Mouse (Mus musculus) small intestine, adult 2 months (tissue): ENCODE data around the gene Cntf. TPM values are rescaled to one million over a fixed set of nuclear protein-coding genes. Genes with fewer than 3 reads are reported as not detected.
"Not testable (repeated sequence)": the region's sequence is repeated elsewhere in the genome, so short reads cannot be mapped to it uniquely, and the experiment has no call there.

Experiments used
- H3K27ac ChIP-seq: fragments of 200-500 bp; 2 replicates; pipeline ENCODE4 v1.5.1; 2012; ENCODE audit warnings: low read depth, low read length, control low read depth, inconsistent platforms; ENCODE audit not compliant: insufficient read depth
- H3K27me3 ChIP-seq: fragments of 200-500 bp; 2 replicates; pipeline ENCODE4 v1.6.1; 2012; ENCODE audit warnings: mild to moderate bottlenecking, moderate library complexity, low read length, inconsistent platforms; ENCODE audit not compliant: control insufficient read depth, insufficient read depth
- H3K36me3 ChIP-seq: fragments of 200-500 bp; 2 replicates; pipeline ENCODE4 v1.6.1; 2012; ENCODE audit warnings: mild to moderate bottlenecking, low read length, control low read depth, inconsistent platforms; ENCODE audit not compliant: control insufficient read depth, insufficient read depth
- H3K4me1 ChIP-seq: fragments of 200-500 bp; 2 replicates; pipeline ENCODE4 v1.6.1; 2012; ENCODE audit warnings: low read length, inconsistent platforms, mixed read lengths; ENCODE audit not compliant: control insufficient read depth, insufficient read depth, insufficient read length
- H3K4me3 ChIP-seq: fragments of 200-500 bp; 2 replicates; pipeline ENCODE4 v1.5.1; 2012; ENCODE audit warnings: low read depth, mild to moderate bottlenecking, control low read depth, inconsistent platforms, low read length, moderate library complexity
- CTCF ChIP-seq: fragments of 200-500 bp; IDR thresholded peaks from 2 replicates; pipeline ENCODE4 v1.5.1; 2012; ENCODE audit warnings: low read depth, mild to moderate bottlenecking, control low read depth, inconsistent platforms, low read length, moderate library complexity, mixed read lengths; ENCODE audit not compliant: insufficient replicate concordance, insufficient read length; ENCODE audit errors: extremely low read depth
- POLR2A ChIP-seq: fragments of 200-500 bp; IDR thresholded peaks from 2 replicates; pipeline ENCODE4 v1.6.1; 2012; ENCODE audit warnings: low read depth, mild to moderate bottlenecking, control low read depth, inconsistent platforms, low read length, moderate library complexity
- WGBS: fragments of 180-500 bp; shearing (Covaris S2); methylation state at CpG from one replicate; pipeline ENCODE4 v1.1.7; 2018; 5-methylcytosine and 5-hydroxymethylcytosine counted together
- polyA plus RNA-seq: library from polyadenylated mRNA; depleted of rRNA; stranded (reverse); fragments of >200 nt; gene quantifications from 2 replicates; pipeline ENCODE4 v1.2.3, GENCODE M21; 2012; rRNA removed

Cntf gene
- polyA plus RNA-seq, 1 experiment: not detected

- Histone ChIP-seq H3K27ac (no peak overlapping the region), H3K27me3 (no peaks in the 10 kb centered on the region), H3K4me1 (no peaks in the 10 kb centered on the region), H3K36me3 (no peaks in the 10 kb centered on the region), H3K4me3 (no peak overlapping the region)
- 88% methylated on average over 2 of the region's 3 CpGs for WGBS
- no peak for TF ChIP-seq POLR2A
- TF ChIP-seq CTCF: peak; percentile 45; the same call in 1 of the 2 replicates
These were observed 43.1 kb downstream of the Cntf start for GRCm38 (mm10) chr19:12722308-12722707.

GRCm38 (mm10) chr19:12721596-12721995, 43.8 kb downstream of the Cntf start:
- not testable (repeated sequence) for H3K4me1 ChIP-seq, H3K27ac ChIP-seq, H3K36me3 ChIP-seq, H3K4me3 ChIP-seq, H3K27me3 ChIP-seq
- WGBS: 89% methylated on average over 7 of the region's 7 CpGs

DNA sequence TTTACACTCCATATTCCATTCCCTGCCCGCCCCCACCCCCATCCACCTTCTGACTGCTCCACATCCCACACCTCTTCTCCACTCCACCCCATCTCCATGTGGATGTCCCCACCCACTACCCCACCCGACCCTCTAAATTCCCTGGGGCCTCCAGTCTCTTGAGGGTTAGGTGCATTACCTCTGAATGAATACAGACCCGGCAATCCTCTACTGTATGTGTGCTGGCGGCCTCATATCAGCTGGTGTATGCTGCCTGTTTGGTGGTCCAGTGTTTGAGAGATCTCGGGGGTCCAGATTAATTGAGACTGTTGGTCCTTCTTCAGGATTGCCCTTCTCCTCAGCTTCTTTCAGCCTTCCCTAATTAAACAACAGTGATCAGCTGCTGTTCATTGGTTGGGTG, 44.5 kb downstream of the Cntf start:
- not testable (repeated sequence) for H3K36me3 ChIP-seq, H3K27me3 ChIP-seq, H3K4me3 ChIP-seq, H3K27ac ChIP-seq, H3K4me1 ChIP-seq
- WGBS: 84% methylated on average over 5 of the region's 5 CpGs

DNA sequence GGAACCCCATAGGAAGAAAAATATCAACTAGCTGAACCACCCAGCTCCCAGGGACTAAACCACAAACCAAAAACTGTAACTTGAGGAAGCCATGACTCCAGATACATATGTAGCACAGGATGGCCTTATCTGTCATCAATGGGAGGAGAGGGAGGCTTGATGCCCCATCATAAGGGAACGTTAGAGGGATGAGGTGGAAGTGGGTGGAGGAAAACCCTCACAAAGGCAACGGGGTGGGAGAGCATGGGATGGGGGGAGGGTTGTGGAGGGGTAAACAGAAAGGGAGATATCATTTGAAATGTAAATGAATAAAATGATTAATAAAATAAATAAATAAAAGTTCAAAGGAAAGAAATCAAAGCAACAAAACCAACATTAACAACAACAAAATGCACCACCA, 45.0 kb downstream of the Cntf start:
- TF ChIP-seq POLR2A: no peak
- no peak for TF ChIP-seq CTCF
- H3K27me3 ChIP-seq: no peaks in the 10 kb centered on the region
- no peaks in the 10 kb centered on the region for H3K4me1 ChIP-seq
- no peak overlapping the region for H3K27ac ChIP-seq
- 44% methylated on average over 2 of the region's 2 CpGs for WGBS
- no peak overlapping the region for H3K4me3 ChIP-seq
- H3K36me3 ChIP-seq: no peaks in the 10 kb centered on the region

- H3K27me3 ChIP-seq: no peaks in the 10 kb centered on the region
- no peaks in the 10 kb centered on the region for H3K4me1 ChIP-seq
- TF ChIP-seq POLR2A (no peak), CTCF (no peak)
- H3K27ac ChIP-seq: no peak overlapping the region
- H3K4me3 ChIP-seq: no peak overlapping the region
- 79% methylated on average over 6 of the region's 6 CpGs for WGBS
- H3K36me3 ChIP-seq: no peaks in the 10 kb centered on the region
These were observed 46.2 kb downstream of the Cntf start for GRCm38 (mm10) chr19:12719189-12719588.

Other genes with a start within 250 kb of the Cntf start
- gene Fam111a, start 219.9 kb downstream of the Cntf start, polyA plus RNA-seq: 0.17 and 0.33 TPM in 2 replicates
- 0.10 TPM in 1 of 2 replicates, not detected in the other for gene Gm4952, start 165.7 kb downstream of the Cntf start, polyA plus RNA-seq
- gene Glyat, start 132.3 kb downstream of the Cntf start, polyA plus RNA-seq: not detected in 2 replicates
- not detected in 2 replicates for gene Olfr1442, start 95.2 kb downstream of the Cntf start, polyA plus RNA-seq
- not detected in 2 replicates for gene Olfr1443, start 87.5 kb downstream of the Cntf start, polyA plus RNA-seq
- not detected in 2 replicates for gene Keg1, start 69.8 kb downstream of the Cntf start, polyA plus RNA-seq
- gene Zfp91, start 30.5 kb upstream of the Cntf start, polyA plus RNA-seq: 3.3 and 8.0 TPM in 2 replicates
- gene Lpxn, start 30.6 kb upstream of the Cntf start, polyA plus RNA-seq: 2.8 and 4.8 TPM in 2 replicates
- gene Gm5244, start 81.0 kb upstream of the Cntf start, polyA plus RNA-seq: not detected in 2 replicates
- not detected in 2 replicates for gene Olfr1444, start 91.7 kb upstream of the Cntf start, polyA plus RNA-seq
- not detected in 2 replicates for gene Olfr1445, start 118.2 kb upstream of the Cntf start, polyA plus RNA-seq
- not detected in 2 replicates for gene Olfr1446, start 127.9 kb upstream of the Cntf start, polyA plus RNA-seq
- gene Olfr1447, start 138.1 kb upstream of the Cntf start, polyA plus RNA-seq: not detected in 2 replicates
- not detected in 2 replicates for gene Olfr1448, start 158.8 kb upstream of the Cntf start, polyA plus RNA-seq
- gene Olfr1449, start 165.2 kb upstream of the Cntf start, polyA plus RNA-seq: not detected in 2 replicates
- not detected in 2 replicates for gene Olfr1450, start 184.6 kb upstream of the Cntf start, polyA plus RNA-seq
- not detected in 2 replicates for gene Olfr1451, start 229.4 kb upstream of the Cntf start, polyA plus RNA-seq